Mouse (Mus musculus) embryonic facial prominence, embryonic 11.5 days (tissue): ENCODE measurements around the gene Olfr1133. TPM values are rescaled to one million over a fixed set of nuclear protein-coding genes. Genes with fewer than 3 reads are reported as not detected.
"Not testable (repeated sequence)": the region's sequence is repeated elsewhere in the genome, so short reads cannot be mapped to it uniquely, and the experiment has no call there.

Experiments used
- ATAC-seq: fragments of 200-750 bp; cut with Nextera tagmentation; replicated peaks from 2 replicates; pipeline ENCODE4 v1.8.0; 2017; ENCODE audit warnings: low read depth; ENCODE audit not compliant: insufficient number of reproducible peaks, low FRiP score, low TSS enrichment
- DNase-seq: peaks from one replicate; pipeline ENCODE4 v3.0.0-alpha.2; 2015; ENCODE audit warnings: low spot score
- H3K27ac ChIP-seq: fragments of 300-500 bp; sonication (generic); replicated peaks from 2 replicates; pipeline ENCODE4 v1.5.1; 2014; ENCODE audit warnings: mild to moderate bottlenecking, low read depth, low read length, control low read depth
- H3K27me3 ChIP-seq: fragments of 300-500 bp; sonication (generic); 2 replicates; pipeline ENCODE4 v1.6.1; 2014; ENCODE audit warnings: mild to moderate bottlenecking, low read length, moderate library complexity, mixed read lengths; ENCODE audit not compliant: control insufficient read depth, insufficient read depth
- H3K36me3 ChIP-seq: fragments of 300-500 bp; sonication (generic); replicated peaks from 2 replicates; pipeline ENCODE4 v1.6.1; 2014; ENCODE audit warnings: low read depth, mild to moderate bottlenecking, low read length, moderate library complexity, mixed read lengths; ENCODE audit not compliant: control insufficient read depth, insufficient read depth
- H3K4me1 ChIP-seq: fragments of 300-500 bp; sonication (generic); 2 replicates; pipeline ENCODE4 v1.6.1; 2014; ENCODE audit warnings: low read length, mixed read lengths; ENCODE audit not compliant: control insufficient read depth, insufficient read depth
- H3K4me2 ChIP-seq: fragments of 300-500 bp; sonication (generic); 2 replicates; pipeline ENCODE4 v1.6.1; 2014; ENCODE audit warnings: low read depth, mild to moderate bottlenecking, control low read depth, low read length, moderate library complexity
- H3K4me3 ChIP-seq: fragments of 300-500 bp; sonication (generic); 2 replicates; pipeline ENCODE4 v1.5.1; 2014; ENCODE audit warnings: low read depth, low read length, control low read depth
- H3K9ac ChIP-seq: fragments of 300-500 bp; sonication (generic); replicated peaks from 2 replicates; pipeline ENCODE4 v1.6.1; 2014; ENCODE audit warnings: mild to moderate bottlenecking, control low read depth, low read length
- H3K9me3 ChIP-seq: fragments of 300-500 bp; sonication (generic); replicated peaks from 2 replicates; pipeline ENCODE4 v1.6.1; 2016; ENCODE audit warnings: mild to moderate bottlenecking, low read length, inconsistent platforms, mixed read lengths; ENCODE audit not compliant: control insufficient read depth
- WGBS: fragments of 180-500 bp; shearing (Covaris S2); extraction: QIAGEN DNeasy Blood & Tissue Kit; methylation state at CpG from one replicate; pipeline ENCODE4 v1.1.7; 2014; 5-methylcytosine and 5-hydroxymethylcytosine counted together
- polyA plus RNA-seq: library from polyadenylated mRNA; unstranded; fragments of >200 nt; fragmentation: Nextera tagmentation; extraction: Ambion mirVana; gene quantifications from 2 replicates; pipeline ENCODE4 v1.2.1, GENCODE M21; 2014

The Olfr1133 gene
- not detected in 2 replicates for polyA plus RNA-seq

DNA sequence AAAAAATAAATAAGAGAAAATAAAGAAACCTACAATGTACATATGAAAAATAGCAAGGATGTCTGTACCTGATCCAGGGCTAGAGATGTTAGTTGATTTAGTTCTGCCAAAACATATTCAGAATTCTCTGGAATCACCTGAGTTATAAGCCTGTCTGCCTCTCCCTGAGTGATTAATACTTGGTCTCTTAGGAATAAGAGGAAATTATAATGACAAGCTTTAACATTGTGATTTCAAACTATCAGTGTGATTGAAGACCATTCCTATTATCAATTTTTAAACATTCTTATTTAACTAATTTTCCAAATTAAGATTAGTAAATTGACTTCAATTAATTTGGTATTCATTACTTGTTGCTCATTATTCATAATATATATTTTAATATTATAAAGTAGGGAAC lies at the start of gene Olfr1133:
Gene Olfr1133 (minus strand): TSS at position 101 of the 400 bp plus-strand sequence.
- no peak for ATAC-seq
- Histone ChIP-seq H3K9ac (no peak within 1 kb of the TSS), H3K36me3 (no peaks in the 10 kb centered on the region), H3K9me3 (no peaks in the 10 kb centered on the region), H3K27ac (no peak within 1 kb of the TSS), H3K4me2 (no peak within 1 kb of the TSS), H3K27me3 (no peaks in the 10 kb centered on the region), H3K4me1 (no peaks in the 10 kb centered on the region), H3K4me3 (no peak within 1 kb of the TSS)
- no peak for DNase-seq

DNA sequence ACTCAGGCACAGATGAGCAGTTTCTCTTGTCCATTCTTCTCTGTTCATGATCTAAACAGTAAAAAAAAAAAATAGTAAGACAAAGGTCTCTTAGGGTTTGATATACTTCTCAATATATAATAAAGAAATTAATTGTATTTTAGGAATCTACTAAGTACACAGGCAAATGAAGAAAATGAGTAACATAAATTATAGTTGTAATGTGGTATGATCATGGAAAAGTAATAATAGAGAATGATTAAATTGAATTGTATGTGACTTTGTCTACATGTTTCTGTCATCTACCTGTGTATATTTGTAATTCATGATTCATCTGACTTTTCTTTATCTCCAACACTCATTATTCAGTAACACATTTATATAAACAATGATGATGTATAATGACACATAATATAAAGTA lies 46.7 kb upstream of the Olfr1133 start, which contains the start of gene Olfr1136:
Gene Olfr1136 (minus strand): TSS at position 101 of the 400 bp plus-strand sequence.
- Histone ChIP-seq H3K4me3 (no peak within 1 kb of the TSS), H3K4me2 (no peak within 1 kb of the TSS), H3K9me3 (no peaks in the 10 kb centered on the region), H3K36me3 (no peaks in the 10 kb centered on the region), H3K27me3 (no peaks in the 10 kb centered on the region), H3K9ac (no peak within 1 kb of the TSS), H3K27ac (no peak within 1 kb of the TSS), H3K4me1 (no peaks in the 10 kb centered on the region)
- DNase-seq (no peak), ATAC-seq (no peak)

DNA sequence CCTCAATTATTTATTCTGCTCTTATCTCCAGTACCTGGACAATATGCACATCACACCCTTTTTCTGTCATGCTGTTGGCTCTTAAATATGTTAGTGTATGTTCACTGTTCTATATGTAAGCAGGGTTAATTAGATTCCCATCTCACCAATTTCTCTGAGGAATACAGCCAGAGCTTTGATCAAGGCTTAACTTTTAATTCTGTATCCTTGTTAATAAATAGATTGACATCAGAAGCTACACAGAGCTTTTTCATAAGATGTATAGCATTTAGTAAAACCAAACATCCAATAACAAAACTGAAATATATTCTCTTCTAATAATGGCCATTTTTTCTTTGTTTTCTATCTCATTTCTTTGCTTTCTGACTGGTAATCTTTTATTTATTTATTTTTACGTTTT lies 26.4 kb upstream of the Olfr1133 start, which contains the start of gene Olfr1135:
Gene Olfr1135 (minus strand): TSS at position 101 of the 400 bp plus-strand sequence.
- H3K27ac ChIP-seq = no peak within 1 kb of the TSS
- H3K36me3 ChIP-seq = no peaks in the 10 kb centered on the region
- H3K9me3 ChIP-seq = no peaks in the 10 kb centered on the region
- no peaks in the 10 kb centered on the region for H3K4me1 ChIP-seq
- no peaks in the 10 kb centered on the region for H3K27me3 ChIP-seq
- H3K4me2 ChIP-seq = no peak within 1 kb of the TSS
- H3K4me3 ChIP-seq = no peak within 1 kb of the TSS
- ATAC-seq = no peak
- DNase-seq = no peak
- 23% methylated on average over 1 of the region's 1 CpGs for WGBS
- no peak within 1 kb of the TSS for H3K9ac ChIP-seq

DNA sequence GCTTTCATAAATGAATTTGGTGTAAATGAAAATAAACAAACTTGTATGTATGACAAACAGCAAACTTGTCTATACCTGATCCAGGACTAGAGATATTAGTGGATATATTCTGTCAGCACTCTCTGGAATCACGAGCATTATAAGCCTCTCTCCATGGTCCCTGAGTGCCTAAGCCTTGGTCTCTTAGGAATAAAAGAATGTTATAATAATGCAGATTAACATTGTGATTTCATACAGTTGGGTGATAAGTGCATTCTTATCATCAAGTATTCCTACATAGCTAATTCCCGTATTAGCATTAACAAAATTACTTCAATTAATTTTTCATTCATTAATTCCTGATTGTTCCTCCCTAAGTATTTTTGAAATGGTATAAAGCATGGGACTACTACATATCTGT lies 11.2 kb upstream of the Olfr1133 start, which contains the start of gene Olfr1134:
Gene Olfr1134 (minus strand): TSS at position 101 of the 400 bp plus-strand sequence.
- no peaks in the 10 kb centered on the region for H3K36me3 ChIP-seq
- no peak for ATAC-seq
- no peak within 1 kb of the TSS for H3K4me2 ChIP-seq
- H3K27me3 ChIP-seq = no peaks in the 10 kb centered on the region
- no peak for DNase-seq
- H3K4me3 ChIP-seq = no peak within 1 kb of the TSS
- H3K4me1 ChIP-seq = no peaks in the 10 kb centered on the region
- H3K9ac ChIP-seq = no peak within 1 kb of the TSS
- no peaks in the 10 kb centered on the region for H3K9me3 ChIP-seq
- H3K27ac ChIP-seq = no peak within 1 kb of the TSS
- 91% methylated on average over 2 of the region's 2 CpGs for whole genome bisulfite sequencing

DNA sequence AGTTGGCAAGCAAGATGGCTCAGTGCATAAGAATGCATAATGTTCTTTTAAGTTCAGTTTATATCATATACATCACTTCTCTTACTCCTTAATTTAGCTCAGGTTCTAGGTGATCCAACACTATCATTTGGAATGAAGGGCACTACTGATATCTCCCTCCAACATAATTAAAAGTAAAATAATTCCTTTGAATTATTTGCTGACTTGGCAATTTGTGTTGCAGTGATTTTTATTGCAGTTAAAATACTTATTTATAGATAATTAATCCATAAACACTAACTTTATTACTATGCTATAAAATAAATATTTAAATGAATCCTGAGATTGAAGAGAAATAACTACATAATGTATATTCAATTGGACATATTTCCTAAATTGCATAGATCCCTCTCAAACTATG lies 4.7 kb downstream of the Olfr1133 start:
- no peak overlapping the region for H3K9ac ChIP-seq
- no peaks in the 10 kb centered on the region for H3K36me3 ChIP-seq
- H3K9me3 ChIP-seq = no peaks in the 10 kb centered on the region
- no peak for ATAC-seq
- H3K27me3 ChIP-seq = no peaks in the 10 kb centered on the region
- no peak overlapping the region for H3K27ac ChIP-seq
- H3K4me3 ChIP-seq = no peak overlapping the region
- no peak for DNase-seq
- no peak overlapping the region for H3K4me2 ChIP-seq
- H3K4me1 ChIP-seq = no peaks in the 10 kb centered on the region

DNA sequence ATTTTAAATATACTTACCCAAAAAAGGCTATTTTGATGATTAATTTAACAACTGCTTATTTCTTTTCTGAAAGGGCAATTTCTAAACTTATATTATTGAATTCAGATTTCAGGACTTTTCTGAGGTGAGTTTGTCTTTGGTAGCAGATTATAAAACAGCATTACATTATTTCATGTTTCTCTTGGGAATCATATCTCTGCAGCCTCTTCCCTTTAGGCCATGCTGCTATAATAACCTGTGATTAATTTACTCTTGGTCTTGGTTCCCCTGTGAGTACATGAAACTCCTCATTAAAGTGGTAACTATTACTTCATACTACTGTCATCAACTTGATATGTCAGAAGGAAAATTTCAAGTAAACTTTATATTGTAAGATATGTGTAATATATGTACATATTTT lies 9.7 kb downstream of the Olfr1133 start, which contains the start of gene Olfr1132:
Gene Olfr1132 (minus strand): TSS at position 101 of the 400 bp plus-strand sequence.
- no peaks in the 10 kb centered on the region for H3K9me3 ChIP-seq
- H3K4me2 ChIP-seq = no peak within 1 kb of the TSS
- H3K36me3 ChIP-seq = no peaks in the 10 kb centered on the region
- no peak within 1 kb of the TSS for H3K4me3 ChIP-seq
- H3K27ac ChIP-seq = no peak within 1 kb of the TSS
- no peak within 1 kb of the TSS for H3K9ac ChIP-seq
- no peaks in the 10 kb centered on the region for H3K4me1 ChIP-seq
- H3K27me3 ChIP-seq = no peaks in the 10 kb centered on the region
- ATAC-seq (no peak), DNase-seq (no peak)

DNA sequence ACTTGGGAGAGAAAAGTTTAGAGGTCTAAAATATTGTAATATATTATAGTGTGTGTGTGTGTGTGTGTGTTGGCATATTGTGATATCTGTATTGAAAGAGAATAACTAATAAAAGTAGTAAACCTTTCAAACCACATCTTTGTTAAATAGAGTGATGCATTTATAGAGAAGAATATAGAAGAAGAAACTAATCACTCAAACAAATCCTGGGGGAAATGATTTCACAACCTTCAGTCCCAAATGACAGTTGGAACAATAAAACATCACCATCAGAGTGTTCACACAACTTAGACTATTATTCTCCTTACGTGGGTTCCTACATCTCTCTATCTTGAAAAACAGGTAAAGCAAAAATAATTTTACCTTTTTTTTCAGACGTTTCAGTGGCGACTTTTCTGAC lies 20.4 kb downstream of the Olfr1133 start, which contains the start of gene Olfr1131:
Gene Olfr1131 (plus strand): TSS at position 301 of the 400 bp plus-strand sequence.
- Histone ChIP-seq H3K36me3 (no peaks in the 10 kb centered on the region), H3K9me3 (no peaks in the 10 kb centered on the region), H3K27ac (no peak within 1 kb of the TSS), H3K9ac (no peak within 1 kb of the TSS), H3K4me3 (no peak within 1 kb of the TSS), H3K27me3 (no peaks in the 10 kb centered on the region), H3K4me2 (no peak within 1 kb of the TSS), H3K4me1 (no peaks in the 10 kb centered on the region)
- 65% methylated on average over 3 of the region's 3 CpGs for WGBS
- DNase-seq = no peak
- no peak for ATAC-seq

DNA sequence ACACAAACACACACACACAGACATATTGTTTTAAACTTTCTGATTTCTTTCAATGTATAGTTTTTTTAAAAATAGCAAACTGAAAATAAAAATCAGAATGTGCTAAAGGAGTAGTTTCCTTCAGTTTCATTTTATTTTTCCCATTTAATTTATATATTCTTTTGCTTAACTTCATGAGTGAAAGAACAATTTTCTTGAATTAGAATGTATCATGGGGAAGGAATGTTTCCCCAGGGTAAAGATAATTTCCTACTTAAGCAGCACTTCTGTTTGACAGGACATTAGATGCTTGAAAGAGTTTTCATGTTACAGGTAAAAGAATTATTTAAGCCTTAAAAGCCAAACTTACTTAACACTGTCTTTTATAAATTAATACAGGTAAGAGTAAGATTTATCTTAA lies 41.3 kb downstream of the Olfr1133 start, which contains the start of gene Olfr1130:
Gene Olfr1130 (plus strand): TSS at position 301 of the 400 bp plus-strand sequence.
- H3K36me3 ChIP-seq, H3K27ac ChIP-seq, H3K4me3 ChIP-seq, H3K4me2 ChIP-seq, H3K4me1 ChIP-seq, H3K9me3 ChIP-seq, H3K9ac ChIP-seq, ATAC-seq, H3K27me3 ChIP-seq, DNase-seq: not testable (repeated sequence)
